Mouse (Mus musculus): ENCODE measurements at regions not wholly inside any gene's neighbourhood (a gene's known extent, or its start where the extent isn't known, plus 50 kb on each side); places are given as distances from the start of the nearest gene placed in this dataset.

GRCm38 (mm10) chr5:49876240-49876639, 182.6 kb downstream of the Adgra3 start:
- TF ChIP-seq CTCF (IDR thresholded peaks at IDR 0.05; ENCODE audit: low read depth) (no peak), EP300 (optimal IDR thresholded peaks at IDR 0.05) (no peak)
